Mouse (Mus musculus) embryonic facial prominence, embryonic 10.5 days (tissue): ENCODE results near the gene 4933427D14Rik. TPM values are rescaled to one million over a fixed set of nuclear protein-coding genes. Genes with fewer than 3 reads are reported as not detected.

ENCODE experiments used
- DNase-seq: peaks from one replicate; pipeline ENCODE4 v3.0.0-alpha.2; 2017; ENCODE audit warnings: low spot score
- H3K27ac ChIP-seq: fragments of 300-500 bp; sonication (generic); replicated peaks from 2 replicates; pipeline ENCODE4 v1.5.1; 2016; ENCODE audit warnings: mild to moderate bottlenecking
- H3K27me3 ChIP-seq: fragments of 300-500 bp; sonication (generic); replicated peaks from 2 replicates; pipeline ENCODE4 v1.6.1; 2016; ENCODE audit warnings: low read depth, mild to moderate bottlenecking; ENCODE audit not compliant: poor library complexity, severe bottlenecking
- H3K36me3 ChIP-seq: fragments of 300-500 bp; sonication (generic); replicated peaks from 2 replicates; pipeline ENCODE4 v1.6.1; 2016; ENCODE audit warnings: mild to moderate bottlenecking, moderate library complexity
- H3K4me1 ChIP-seq: fragments of 300-500 bp; sonication (generic); 2 replicates; pipeline ENCODE4 v1.6.1; 2016
- H3K4me3 ChIP-seq: fragments of 300-500 bp; sonication (generic); 2 replicates; pipeline ENCODE4 v1.5.1; 2016; ENCODE audit warnings: mild to moderate bottlenecking, moderate library complexity
- H3K9me3 ChIP-seq: fragments of 300-500 bp; sonication (generic); 2 replicates; pipeline ENCODE4 v1.6.1; 2016; ENCODE audit warnings: mild to moderate bottlenecking
- WGBS: fragments of 180-500 bp; shearing (Covaris S2); methylation state at CpG from one replicate; pipeline ENCODE4 v1.1.7; 2016; 5-methylcytosine and 5-hydroxymethylcytosine counted together
- polyA plus RNA-seq: library from polyadenylated mRNA; unstranded; fragments of >200 nt; fragmentation: Nextera tagmentation; extraction: Ambion mirVana; gene quantifications from 2 replicates; pipeline ENCODE4 v1.2.1, GENCODE M21; 2016

The 4933427D14Rik gene
- polyA plus RNA-seq, 1 experiment from 2014 or later = 17.1 TPM

GRCm38 (mm10) chr11:72153122-72153862, 54.0 kb downstream of the 4933427D14Rik start:
- Histone ChIP-seq H3K4me3 (no peak overlapping the region), H3K9me3 (no peaks in the 10 kb centered on the region), H3K4me1 (peaks cover 15% of the 10 kb centered on the region), H3K36me3 (peaks cover 56% of the 10 kb centered on the region), H3K27ac (no peak overlapping the region), H3K27me3 (no peaks in the 10 kb centered on the region)
- 83% methylated on average over 12 of the region's 12 CpGs for WGBS
- no peak for DNase-seq

- Histone ChIP-seq H3K9me3 (no peaks in the 10 kb centered on the region), H3K36me3 (peaks cover 35% of the 10 kb centered on the region), H3K4me1 (peaks cover 31% of the 10 kb centered on the region), H3K4me3 (no peak overlapping the region), H3K27me3 (no peaks in the 10 kb centered on the region), H3K27ac (peak overlapping the region; percentile 63)
- 54% methylated on average over 2 of the region's 2 CpGs for WGBS
- no peak for DNase-seq
These were observed 56.1 kb downstream of the 4933427D14Rik start for GRCm38 (mm10) chr11:72151120-72151519.

- Histone ChIP-seq H3K27me3 (peaks cover 15% of the 10 kb centered on the region), H3K9me3 (no peaks in the 10 kb centered on the region), H3K36me3 (peaks cover 3% of the 10 kb centered on the region), H3K27ac (no peak overlapping the region), H3K4me1 (peaks cover 44% of the 10 kb centered on the region), H3K4me3 (no peak overlapping the region)
- no peak for DNase-seq
- WGBS = 37% methylated on average over 3 of the region's 3 CpGs
These were observed 59.3 kb downstream of the 4933427D14Rik start for GRCm38 (mm10) chr11:72147910-72148309.

- H3K27me3 ChIP-seq = peaks cover 22% of the 10 kb centered on the region
- no peak overlapping the region for H3K4me3 ChIP-seq
- H3K4me1 ChIP-seq = peaks cover 38% of the 10 kb centered on the region
- no peaks in the 10 kb centered on the region for H3K9me3 ChIP-seq
- 72% methylated on average over 1 of the region's 1 CpGs for WGBS
- no peak for DNase-seq
- H3K36me3 ChIP-seq = no peaks in the 10 kb centered on the region
- H3K27ac ChIP-seq = no peak overlapping the region
These were observed 61.4 kb downstream of the 4933427D14Rik start for GRCm38 (mm10) chr11:72145877-72146248.

GRCm38 (mm10) chr11:72145182-72145876, 61.9 kb downstream of the 4933427D14Rik start:
- peak; percentile 45 for DNase-seq
- no peaks in the 10 kb centered on the region for H3K9me3 ChIP-seq
- peaks cover 37% of the 10 kb centered on the region for H3K4me1 ChIP-seq
- 9% methylated on average over 2 of the region's 2 CpGs for WGBS
- no peaks in the 10 kb centered on the region for H3K36me3 ChIP-seq
- H3K27ac ChIP-seq = no peak overlapping the region
- H3K27me3 ChIP-seq = peaks cover 23% of the 10 kb centered on the region
- no peak overlapping the region for H3K4me3 ChIP-seq

GRCm38 (mm10) chr11:72142889-72143288, 64.4 kb downstream of the 4933427D14Rik start:
- Histone ChIP-seq H3K4me1 (peaks cover 29% of the 10 kb centered on the region), H3K9me3 (no peaks in the 10 kb centered on the region), H3K27me3 (peaks cover 41% of the 10 kb centered on the region), H3K36me3 (no peaks in the 10 kb centered on the region), H3K27ac (no peak overlapping the region), H3K4me3 (no peak overlapping the region)
- WGBS = 43% methylated on average over 10 of the region's 10 CpGs
- peak; percentile 32 for DNase-seq

- Histone ChIP-seq H3K36me3 (no peaks in the 10 kb centered on the region), H3K27me3 (peaks cover 68% of the 10 kb centered on the region), H3K9me3 (no peaks in the 10 kb centered on the region), H3K4me3 (no peak overlapping the region), H3K27ac (no peak overlapping the region), H3K4me1 (peaks cover 24% of the 10 kb centered on the region)
- WGBS = 78% methylated on average over 6 of the region's 6 CpGs
- no peak for DNase-seq
These were observed 67.1 kb downstream of the 4933427D14Rik start for GRCm38 (mm10) chr11:72140198-72140597.

GRCm38 (mm10) chr11:72136231-72136982, 70.9 kb downstream of the 4933427D14Rik start:
- H3K27ac ChIP-seq = no peak overlapping the region
- 14% methylated on average over 11 of the region's 11 CpGs for WGBS
- H3K27me3 ChIP-seq = peaks cover 87% of the 10 kb centered on the region
- H3K36me3 ChIP-seq = no peaks in the 10 kb centered on the region
- peaks cover 36% of the 10 kb centered on the region for H3K4me1 ChIP-seq
- no peak for DNase-seq
- peak overlapping the region; percentile 71 for H3K4me3 ChIP-seq
- H3K9me3 ChIP-seq = no peaks in the 10 kb centered on the region

GRCm38 (mm10) chr11:72135383-72136158, 71.7 kb downstream of the 4933427D14Rik start, which contains the start of gene Pitpnm3:
Gene Pitpnm3 (minus strand): TSS chr11:72135778.
- Histone ChIP-seq H3K4me1 (peaks cover 36% of the 10 kb centered on the region), H3K4me3 (peak within 1 kb of the TSS; percentile 71), H3K9me3 (no peaks in the 10 kb centered on the region), H3K36me3 (no peaks in the 10 kb centered on the region), H3K27me3 (peaks cover 91% of the 10 kb centered on the region), H3K27ac (peak within 1 kb of the TSS; percentile 71)
- WGBS = 2% methylated on average over 107 of the region's 107 CpGs
- DNase-seq = peak; percentile 54

- Histone ChIP-seq H3K27ac (peak overlapping the region; percentile 71; the same call in 1 of the 2 replicates), H3K27me3 (peaks cover 99% of the 10 kb centered on the region), H3K36me3 (no peaks in the 10 kb centered on the region), H3K9me3 (no peaks in the 10 kb centered on the region), H3K4me3 (peak overlapping the region; percentile 71), H3K4me1 (peaks cover 44% of the 10 kb centered on the region)
- peak; percentile 32 for DNase-seq
- WGBS = 15% methylated on average over 24 of the region's 24 CpGs
These were observed 72.5 kb downstream of the 4933427D14Rik start for GRCm38 (mm10) chr11:72134536-72135382.

- Histone ChIP-seq H3K4me3 (no peak overlapping the region), H3K27ac (no peak overlapping the region), H3K9me3 (no peaks in the 10 kb centered on the region), H3K4me1 (peaks cover 46% of the 10 kb centered on the region), H3K36me3 (no peaks in the 10 kb centered on the region), H3K27me3 (peaks cover 88% of the 10 kb centered on the region)
- no peak for DNase-seq
- 76% methylated on average over 10 of the region's 10 CpGs for WGBS
These were observed 74.2 kb downstream of the 4933427D14Rik start for GRCm38 (mm10) chr11:72133075-72133474.
